Mouse (Mus musculus): ENCODE results near the gene 2310011J03Rik.

DNA sequence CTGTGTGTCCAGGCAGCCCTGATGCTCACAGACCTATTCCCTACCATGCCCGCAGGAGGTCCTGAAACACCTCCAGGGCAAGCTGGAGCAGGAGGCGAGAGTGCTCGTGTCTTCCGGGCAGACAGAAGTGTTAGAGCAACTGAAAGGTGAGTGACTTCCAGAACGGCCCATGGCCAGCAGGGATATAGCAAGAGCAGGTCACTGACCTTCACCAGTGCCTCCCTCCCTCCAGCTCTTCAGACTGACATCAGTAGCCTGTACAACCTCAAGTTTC is 18.3 kb downstream of the 2310011J03Rik start:
- TF ChIP-seq CTCF (IDR thresholded peaks at IDR 0.05; ENCODE audit: low read depth, low read length) = no peak
- no peak for TF ChIP-seq POLR2A (IDR thresholded peaks at IDR 0.05; ENCODE audit: extremely low read depth, insufficient read depth, low read length)

Data from liver, adult 2 months (tissue).